Mouse (Mus musculus) thymus, adult 2 months (tissue): ENCODE results near the gene Pfkfb4. TPM values are rescaled to one million over a fixed set of nuclear protein-coding genes. Genes with fewer than 3 reads are reported as not detected.

ENCODE experiments used
- DNase-seq: peaks from one replicate; pipeline ENCODE4 v3.0.0; 2021
- H3K27ac ChIP-seq: fragments of 200-500 bp; 2 replicates; pipeline ENCODE4 v1.5.1; 2012; ENCODE audit warnings: low read length, control low read depth; ENCODE audit not compliant: control insufficient read depth, insufficient read depth
- H3K27me3 ChIP-seq: fragments of 200-500 bp; 2 replicates; pipeline ENCODE4 v1.6.1; 2012; ENCODE audit warnings: mild to moderate bottlenecking, low read length, moderate library complexity, mixed read lengths; ENCODE audit not compliant: control insufficient read depth, insufficient read depth
- H3K36me3 ChIP-seq: fragments of 200-500 bp; 2 replicates; pipeline ENCODE4 v1.6.1; 2012; ENCODE audit warnings: mild to moderate bottlenecking, low read length, moderate library complexity; ENCODE audit not compliant: control insufficient read depth, insufficient read depth
- H3K4me1 ChIP-seq: fragments of 200-500 bp; replicated peaks from 2 replicates; pipeline ENCODE4 v1.6.1; 2012; ENCODE audit warnings: low read length; ENCODE audit not compliant: control insufficient read depth, insufficient read depth
- H3K4me3 ChIP-seq: fragments of 200-500 bp; 2 replicates; pipeline ENCODE4 v1.5.1; 2012; ENCODE audit warnings: mild to moderate bottlenecking, low read length, control low read depth, moderate library complexity; ENCODE audit not compliant: control insufficient read depth, insufficient read depth
- CTCF ChIP-seq: fragments of 200-500 bp; IDR thresholded peaks from 2 replicates; pipeline ENCODE4 v1.5.1; 2012; ENCODE audit warnings: mild to moderate bottlenecking, control low read depth, low read length, moderate library complexity, borderline replicate concordance; ENCODE audit not compliant: control insufficient read depth, poor library complexity, insufficient read depth; ENCODE audit errors: extremely low read depth
- POLR2A ChIP-seq: fragments of 200-500 bp; IDR thresholded peaks from 2 replicates; pipeline ENCODE4 v1.6.1; 2012; ENCODE audit warnings: mild to moderate bottlenecking, low read length, control low read depth, moderate library complexity; ENCODE audit not compliant: control insufficient read depth, poor library complexity, insufficient read depth; ENCODE audit errors: extremely low read depth
- WGBS: fragments of 180-500 bp; shearing (Covaris S2); methylation state at CpG from one replicate; pipeline ENCODE4 v1.1.7; 2018; 5-methylcytosine and 5-hydroxymethylcytosine counted together
- polyA plus RNA-seq: library from polyadenylated mRNA; depleted of rRNA; stranded (reverse); fragments of >200 nt; gene quantifications from 2 replicates; pipeline ENCODE4 v1.2.3, GENCODE M21; 2012

The Pfkfb4 gene
- polyA plus RNA-seq, 1 experiment: 13.4 TPM

- peaks cover 52% of the 10 kb centered on the region for H3K4me1 ChIP-seq
- TF ChIP-seq POLR2A (no peak), CTCF (no peak)
- peaks cover 20% of the 10 kb centered on the region; the same call in 1 of the 2 replicates for H3K36me3 ChIP-seq
- DNase-seq: no peak
- peak overlapping the region; percentile 73 for H3K27ac ChIP-seq
- WGBS: 77% methylated on average over 19 of the region's 19 CpGs
- no peaks in the 10 kb centered on the region for H3K27me3 ChIP-seq
- H3K4me3 ChIP-seq: peak overlapping the region; percentile 53
These were observed 66.6 kb downstream of the Pfkfb4 start for GRCm38 (mm10) chr9:109058006-109058765.

GRCm38 (mm10) chr9:109059136-109059903 is 67.7 kb downstream of the Pfkfb4 start, which contains the start of gene Trex1:
TSS of gene Trex1 (minus strand) at chr9:109059734.
- peak within 1 kb of the TSS; percentile 73 for H3K27ac ChIP-seq
- peak; percentile 84 for DNase-seq
- peak; percentile 94; the same call in 1 of the 2 replicates for TF ChIP-seq CTCF
- TF ChIP-seq POLR2A: peak; percentile 54; the same call in 1 of the 2 replicates
- peak within 1 kb of the TSS; percentile 53 for H3K4me3 ChIP-seq
- peaks cover 25% of the 10 kb centered on the region for H3K36me3 ChIP-seq
- WGBS: 3% methylated on average over 15 of the region's 15 CpGs
- no peaks in the 10 kb centered on the region for H3K27me3 ChIP-seq
- peaks cover 43% of the 10 kb centered on the region for H3K4me1 ChIP-seq

DNA sequence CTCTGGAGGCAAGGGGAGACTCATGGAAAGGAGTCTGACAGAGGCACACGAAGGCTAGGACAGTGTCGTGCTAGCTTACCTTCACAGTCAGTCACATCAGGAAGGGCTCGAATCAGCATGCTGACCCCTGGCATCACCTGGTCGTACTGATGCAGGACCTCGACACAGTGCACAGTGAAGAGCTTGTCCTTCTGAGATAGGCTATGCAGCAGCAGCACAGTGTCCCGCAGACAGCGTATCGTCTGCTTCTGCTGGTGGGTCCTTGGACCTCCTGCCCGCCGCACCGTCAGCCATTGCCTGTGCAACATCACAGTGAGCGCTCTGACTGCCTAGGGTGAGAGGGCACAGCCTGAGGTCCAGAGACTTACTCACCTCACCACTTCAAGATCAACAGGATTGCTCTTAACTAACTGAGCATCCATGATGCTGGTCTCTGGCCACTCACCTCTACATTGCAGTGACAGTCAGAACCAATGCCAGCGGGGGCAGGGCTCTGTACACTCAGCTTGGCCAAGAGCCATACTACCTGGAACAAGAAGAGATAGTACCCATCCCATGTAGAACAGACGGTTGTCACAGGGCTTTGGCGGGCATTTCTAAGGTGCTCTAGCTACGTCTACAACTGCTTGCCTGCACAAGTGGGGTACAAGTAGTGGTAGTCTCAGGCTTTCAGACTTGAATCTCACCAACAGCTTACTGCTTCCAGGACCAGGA is 68.8 kb downstream of the Pfkfb4 start:
- H3K36me3 ChIP-seq: peaks cover 35% of the 10 kb centered on the region
- H3K27ac ChIP-seq: no peak overlapping the region
- no peak for DNase-seq
- peaks cover 33% of the 10 kb centered on the region for H3K4me1 ChIP-seq
- 93% methylated on average over 16 of the region's 16 CpGs for WGBS
- no peak overlapping the region for H3K4me3 ChIP-seq
- no peaks in the 10 kb centered on the region for H3K27me3 ChIP-seq
- TF ChIP-seq CTCF (no peak), POLR2A (no peak)

DNA sequence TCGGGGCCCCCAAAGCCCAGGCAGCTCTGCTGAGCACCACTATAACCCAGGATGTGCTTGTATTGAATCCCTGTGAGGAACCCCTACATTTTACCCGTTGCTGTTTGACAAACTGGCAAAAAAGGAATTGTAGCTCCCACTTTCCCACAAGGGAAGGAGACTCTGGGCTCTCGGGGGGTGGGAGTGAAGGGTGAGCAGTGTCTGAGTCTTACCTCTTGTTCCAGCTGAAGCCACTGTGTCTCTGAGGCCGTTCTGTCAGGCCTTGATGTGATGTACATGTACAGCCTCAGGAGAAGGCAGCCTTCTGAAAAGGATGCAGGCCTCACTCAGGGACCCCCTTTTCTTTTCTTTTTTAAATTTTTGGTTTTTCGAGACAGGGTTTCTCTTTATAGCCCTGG is 69.3 kb downstream of the Pfkfb4 start:
- no peak for DNase-seq
- WGBS: 95% methylated on average over 5 of the region's 5 CpGs
- H3K4me1 ChIP-seq: peaks cover 27% of the 10 kb centered on the region
- H3K27ac ChIP-seq: no peak overlapping the region
- TF ChIP-seq CTCF (no peak), POLR2A (no peak)
- H3K4me3 ChIP-seq: no peak overlapping the region
- peaks cover 41% of the 10 kb centered on the region for H3K36me3 ChIP-seq
- H3K27me3 ChIP-seq: no peaks in the 10 kb centered on the region

GRCm38 (mm10) chr9:109068095-109068735 is 76.6 kb downstream of the Pfkfb4 start:
- Histone ChIP-seq H3K36me3 (peaks cover 55% of the 10 kb centered on the region), H3K27ac (no peak overlapping the region), H3K27me3 (no peaks in the 10 kb centered on the region), H3K4me1 (peaks cover 3% of the 10 kb centered on the region), H3K4me3 (no peak overlapping the region)
- TF ChIP-seq POLR2A: no peak
- no peak for TF ChIP-seq CTCF
- no peak for DNase-seq
- 98% methylated on average over 3 of the region's 3 CpGs for WGBS
